Mouse (Mus musculus): ENCODE results near the gene Misp. TPM values are rescaled to one million over a fixed set of nuclear protein-coding genes. Genes with fewer than 3 reads are reported as not detected.

Gene Misp
- polyA plus RNA-seq, 1 experiment from 2014 or later: 1.1 TPM

DNA sequence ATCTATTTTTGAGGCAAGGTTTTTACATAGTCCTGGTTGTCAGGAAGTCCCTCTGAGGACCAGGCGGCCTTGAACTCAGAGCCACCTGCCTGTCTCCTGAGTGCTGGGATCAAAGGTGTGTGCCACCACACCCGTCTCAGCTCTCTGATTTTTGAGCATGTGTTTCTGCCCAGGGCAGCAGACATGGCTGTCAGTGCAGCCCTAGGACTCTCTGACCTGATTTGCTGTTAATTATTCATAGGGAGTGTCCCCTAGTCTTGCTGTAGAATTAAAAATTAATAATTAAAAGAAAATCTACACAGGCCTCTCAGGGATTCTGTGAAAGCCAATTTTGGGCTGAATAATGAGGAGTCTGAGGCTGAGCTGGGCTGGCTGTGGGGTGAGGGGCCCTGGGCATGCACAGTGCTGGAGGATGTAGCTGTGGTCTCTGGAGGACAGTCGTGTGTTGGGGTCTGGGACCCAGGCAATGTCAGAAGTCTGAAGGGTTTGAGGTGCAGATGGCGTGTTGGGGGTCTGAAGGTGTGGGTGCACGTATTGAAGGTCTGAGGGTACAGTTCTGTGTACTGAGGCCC, 6.4 kb upstream of the Misp start:
- Histone ChIP-seq H3K9me3 (replicated peaks) (no peaks in the 10 kb centered on the region), H3K9ac (no peak overlapping the region), H3K4me3 (no peak overlapping the region), H3K4me1 (0 out of 2 replicates have a peak, but pooled peaks cover 4% of the 10 kb centered on the region), H3K4me2 (no peak overlapping the region), H3K27me3 (no peaks in the 10 kb centered on the region), H3K36me3 (ENCODE audit: poor library complexity, severe bottlenecking) (peaks cover 87% of the 10 kb centered on the region), H3K27ac (no peak overlapping the region)
- WGBS: 82% methylated on average over 5 of the region's 5 CpGs
- no peak for ATAC-seq

GRCm38 (mm10) chr10:79815671-79816494, 4.9 kb upstream of the Misp start:
- Histone ChIP-seq H3K4me1 (0 out of 2 replicates have a peak, but pooled peaks cover 4% of the 10 kb centered on the region), H3K4me3 (no peak overlapping the region), H3K4me2 (no peak overlapping the region), H3K27ac (no peak overlapping the region), H3K9me3 (replicated peaks) (no peaks in the 10 kb centered on the region), H3K27me3 (no peaks in the 10 kb centered on the region), H3K36me3 (ENCODE audit: poor library complexity, severe bottlenecking) (peaks cover 87% of the 10 kb centered on the region), H3K9ac (no peak overlapping the region)
- no peak for ATAC-seq
- 91% methylated on average over 12 of the region's 12 CpGs for WGBS

DNA sequence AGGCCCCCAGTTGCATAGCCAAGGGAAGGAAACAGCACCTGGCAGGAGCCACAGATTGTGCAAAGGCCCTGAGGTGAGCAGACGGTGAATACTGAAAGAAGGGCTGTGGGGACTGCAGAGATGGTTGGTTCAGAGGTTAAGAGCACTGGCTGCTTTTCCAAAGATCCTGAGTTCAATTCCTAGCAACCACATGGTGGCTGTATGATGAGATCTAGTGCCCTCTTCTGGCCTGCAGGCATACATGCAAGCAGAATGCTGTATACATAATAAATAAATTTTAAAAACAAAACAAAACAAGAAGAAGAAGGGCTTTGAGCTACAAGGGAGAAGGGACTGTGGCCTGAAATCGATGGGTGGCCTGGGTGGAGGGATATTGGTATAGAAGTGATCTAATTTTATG, 3.7 kb upstream of the Misp start:
- 86% methylated on average over 2 of the region's 2 CpGs for WGBS
- peaks cover 81% of the 10 kb centered on the region for H3K36me3 ChIP-seq (ENCODE audit: poor library complexity, severe bottlenecking)

GRCm38 (mm10) chr10:79818225-79818624, 2.6 kb upstream of the Misp start:
- Histone ChIP-seq H3K9me3 (replicated peaks) (no peaks in the 10 kb centered on the region), H3K4me1 (peaks cover 9% of the 10 kb centered on the region), H3K27me3 (no peaks in the 10 kb centered on the region), H3K4me2 (no peak overlapping the region), H3K9ac (0 out of 2 replicates have a peak overlapping the region, but pooled peaks have one; percentile 2), H3K4me3 (no peak overlapping the region), H3K27ac (no peak overlapping the region), H3K36me3 (ENCODE audit: poor library complexity, severe bottlenecking) (peaks cover 72% of the 10 kb centered on the region)
- 77% methylated on average over 4 of the region's 4 CpGs for WGBS
- no peak for ATAC-seq

More for the DNA sequence above, 3.7 kb upstream of the Misp start:
- H3K4me2 ChIP-seq: no peak overlapping the region
- no peak overlapping the region for H3K27ac ChIP-seq
- H3K9me3 ChIP-seq (replicated peaks): no peaks in the 10 kb centered on the region
- no peak overlapping the region for H3K9ac ChIP-seq
- peaks cover 3% of the 10 kb centered on the region for H3K4me1 ChIP-seq
- no peak for ATAC-seq
- H3K4me3 ChIP-seq: no peak overlapping the region
- H3K27me3 ChIP-seq: no peaks in the 10 kb centered on the region

GRCm38 (mm10) chr10:79819606-79820005, 1.2 kb upstream of the Misp start:
- Histone ChIP-seq H3K9ac (no peak overlapping the region), H3K27me3 (no peaks in the 10 kb centered on the region), H3K9me3 (replicated peaks) (no peaks in the 10 kb centered on the region), H3K36me3 (ENCODE audit: poor library complexity, severe bottlenecking) (peaks cover 65% of the 10 kb centered on the region), H3K4me2 (no peak overlapping the region), H3K27ac (no peak overlapping the region), H3K4me3 (no peak overlapping the region), H3K4me1 (peaks cover 9% of the 10 kb centered on the region)
- WGBS: 93% methylated on average over 17 of the region's 17 CpGs
- no peak for ATAC-seq

GRCm38 (mm10) chr10:79820277-79820676, 512 bp upstream of the Misp start:
- Histone ChIP-seq H3K4me2 (no peak overlapping the region), H3K36me3 (ENCODE audit: poor library complexity, severe bottlenecking) (peaks cover 59% of the 10 kb centered on the region), H3K9ac (no peak overlapping the region), H3K27ac (no peak overlapping the region), H3K27me3 (no peaks in the 10 kb centered on the region), H3K4me3 (no peak overlapping the region), H3K4me1 (peaks cover 9% of the 10 kb centered on the region), H3K9me3 (replicated peaks) (no peaks in the 10 kb centered on the region)
- no peak for ATAC-seq
- WGBS: 85% methylated on average over 8 of the region's 8 CpGs

GRCm38 (mm10) chr10:79821731-79822130, 942 bp downstream of the Misp start:
- Histone ChIP-seq H3K4me1 (peaks cover 9% of the 10 kb centered on the region), H3K9me3 (replicated peaks) (no peaks in the 10 kb centered on the region), H3K4me3 (no peak overlapping the region), H3K4me2 (no peak overlapping the region), H3K36me3 (ENCODE audit: poor library complexity, severe bottlenecking) (peaks cover 45% of the 10 kb centered on the region), H3K9ac (no peak overlapping the region; the same call in 1 of the 2 replicates), H3K27me3 (no peaks in the 10 kb centered on the region), H3K27ac (no peak overlapping the region)
- WGBS: 89% methylated on average over 12 of the region's 12 CpGs
- no peak for ATAC-seq

GRCm38 (mm10) chr10:79822372-79822771, 1.6 kb downstream of the Misp start:
- H3K9ac ChIP-seq: peak overlapping the region; percentile 22; the same call in 1 of the 2 replicates
- ATAC-seq: no peak
- H3K4me3 ChIP-seq: no peak overlapping the region

DNA sequence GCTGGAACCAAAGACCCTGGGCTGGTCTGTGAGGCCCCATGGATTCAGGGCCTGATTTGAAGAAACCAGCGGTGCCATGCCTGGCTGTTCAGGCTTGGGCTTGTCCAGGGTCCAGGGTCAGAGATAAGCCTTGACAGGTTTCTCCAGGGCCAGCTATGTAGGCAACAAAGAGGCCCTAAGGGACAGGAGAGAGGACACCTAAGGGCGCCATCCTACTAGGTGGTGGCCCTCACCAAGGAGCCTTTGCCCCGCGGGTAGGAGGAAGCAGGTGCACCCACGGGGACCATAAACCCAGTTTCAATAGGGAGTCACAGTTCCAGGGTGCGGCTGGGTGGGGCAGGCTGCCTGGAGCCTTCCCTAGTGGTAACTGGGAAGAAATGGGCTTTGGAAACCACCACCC, 2.2 kb downstream of the Misp start:
- no peak for ATAC-seq
- Histone ChIP-seq H3K9me3 (replicated peaks) (no peaks in the 10 kb centered on the region), H3K36me3 (ENCODE audit: poor library complexity, severe bottlenecking) (peaks cover 33% of the 10 kb centered on the region), H3K4me1 (peaks cover 9% of the 10 kb centered on the region), H3K27me3 (no peaks in the 10 kb centered on the region), H3K4me2 (no peak overlapping the region), H3K27ac (no peak overlapping the region), H3K9ac (0 out of 2 replicates have a peak overlapping the region, but pooled peaks have one; percentile 16), H3K4me3 (no peak overlapping the region)
- 88% methylated on average over 6 of the region's 6 CpGs for WGBS

More at GRCm38 (mm10) chr10:79822372-79822771, 1.6 kb downstream of the Misp start:
- Histone ChIP-seq H3K27me3 (no peaks in the 10 kb centered on the region), H3K27ac (no peak overlapping the region), H3K36me3 (ENCODE audit: poor library complexity, severe bottlenecking) (peaks cover 40% of the 10 kb centered on the region), H3K4me2 (no peak overlapping the region), H3K9me3 (replicated peaks) (no peaks in the 10 kb centered on the region), H3K4me1 (peaks cover 9% of the 10 kb centered on the region)
- WGBS: 41% methylated on average over 17 of the region's 17 CpGs

GRCm38 (mm10) chr10:79824413-79824812, 3.6 kb downstream of the Misp start:
- Histone ChIP-seq H3K9me3 (replicated peaks) (no peaks in the 10 kb centered on the region), H3K27ac (no peak overlapping the region), H3K36me3 (ENCODE audit: poor library complexity, severe bottlenecking) (peaks cover 19% of the 10 kb centered on the region), H3K4me1 (peaks cover 9% of the 10 kb centered on the region), H3K4me3 (no peak overlapping the region), H3K4me2 (no peak overlapping the region), H3K9ac (no peak overlapping the region), H3K27me3 (no peaks in the 10 kb centered on the region)
- ATAC-seq: no peak
- 76% methylated on average over 6 of the region's 6 CpGs for WGBS

- H3K27ac ChIP-seq: no peak overlapping the region
Observed at GRCm38 (mm10) chr10:79831583-79831982, 10.8 kb downstream of the Misp start.

DNA sequence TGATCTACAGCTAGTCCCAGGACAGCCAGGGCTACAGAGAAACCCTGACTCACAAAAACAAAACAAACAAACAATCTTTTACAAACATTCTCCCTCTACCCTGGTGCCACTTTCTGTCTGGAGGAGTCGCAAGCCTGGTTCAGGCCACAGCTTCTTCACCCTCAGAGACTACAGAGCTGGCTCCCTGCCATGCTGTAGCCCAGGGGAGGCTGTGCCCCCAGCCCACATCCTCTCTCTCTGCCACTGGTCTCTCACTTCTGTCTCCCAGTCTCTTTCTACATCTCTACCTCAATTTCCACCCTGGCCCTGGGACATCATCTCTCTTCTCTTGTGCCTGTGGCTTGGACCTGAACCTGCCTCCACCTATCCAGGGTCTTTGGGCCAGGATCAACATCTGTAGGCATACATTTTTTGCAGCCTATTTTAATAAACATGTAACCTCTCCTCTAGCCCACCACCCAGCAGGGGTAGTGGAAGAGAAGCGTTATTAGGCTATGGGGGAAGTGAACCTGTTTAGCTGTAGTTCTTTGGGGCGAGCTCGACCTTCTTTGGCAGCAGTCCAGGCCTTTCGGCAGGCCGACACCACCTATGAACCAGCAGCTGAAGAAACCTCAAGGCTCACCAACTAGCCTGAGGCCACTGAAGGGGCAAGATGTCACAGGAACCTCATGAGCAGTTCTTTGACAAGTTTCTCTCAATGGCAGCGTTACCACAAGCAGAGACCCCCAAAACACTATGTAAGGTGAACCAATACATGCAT, 11.4 kb downstream of the Misp start:
- H3K9ac ChIP-seq: 0 out of 2 replicates have a peak overlapping the region, but pooled peaks have one; percentile 12
- 74% methylated on average over 7 of the region's 7 CpGs for WGBS
- no peaks in the 10 kb centered on the region for H3K27me3 ChIP-seq
- no peaks in the 10 kb centered on the region for H3K9me3 ChIP-seq (replicated peaks)
- H3K4me2 ChIP-seq: no peak overlapping the region
- H3K27ac ChIP-seq: no peak overlapping the region
- no peak for ATAC-seq
- H3K4me3 ChIP-seq: no peak overlapping the region
- H3K4me1 ChIP-seq: no peaks in the 10 kb centered on the region
- no peaks in the 10 kb centered on the region for H3K36me3 ChIP-seq (ENCODE audit: poor library complexity, severe bottlenecking)

More at GRCm38 (mm10) chr10:79831583-79831982, 10.8 kb downstream of the Misp start:
- WGBS: 92% methylated on average over 3 of the region's 3 CpGs
- Histone ChIP-seq H3K9me3 (replicated peaks) (no peaks in the 10 kb centered on the region), H3K27me3 (no peaks in the 10 kb centered on the region), H3K9ac (no peak overlapping the region), H3K4me3 (no peak overlapping the region), H3K36me3 (ENCODE audit: poor library complexity, severe bottlenecking) (no peaks in the 10 kb centered on the region), H3K4me1 (no peaks in the 10 kb centered on the region), H3K4me2 (no peak overlapping the region)
- no peak for ATAC-seq
